Mouse (Mus musculus): ENCODE measurements around the gene Kif1bp. TPM values are rescaled to one million over a fixed set of nuclear protein-coding genes. Genes with fewer than 3 reads are reported as not detected.
A peak's percentile ranks its signal among the peaks of the same experiment; 100 is the strongest.
"Not testable (repeated sequence)": the region's sequence is repeated elsewhere in the genome, so short reads cannot be mapped to it uniquely, and the experiment has no call there.

Gene Kif1bp
- polyA plus RNA-seq, 2 experiments = 36.1 to 44.6 TPM

GRCm38 (mm10) chr10:62500088-62500915 is 78.0 kb downstream of the Kif1bp start:
- peak; percentile 65 for DNase-seq (ENCODE audit: low spot score)
- no peak for TF ChIP-seq POLR2A (IDR thresholded peaks at IDR 0.05; ENCODE audit: borderline replicate concordance, extremely low read depth, insufficient read depth, insufficient read length)
- Histone ChIP-seq H3K36me3 (ENCODE audit: control insufficient read depth, insufficient read depth, low read length) (no peaks in the 10 kb centered on the region), H3K9me3 (ENCODE audit: control insufficient read depth, low read length) (no peaks in the 10 kb centered on the region), H3K27me3 (ENCODE audit: control insufficient read depth, insufficient read depth, low read length) (no peaks in the 10 kb centered on the region), H3K9ac (ENCODE audit: low read depth, low read length, severe bottlenecking) (no peak overlapping the region), H3K27ac (replicated peaks; ENCODE audit: low read depth, low read length) (no peak overlapping the region), H3K4me2 (replicated peaks; ENCODE audit: low read depth, low read length, severe bottlenecking) (no peak overlapping the region), H3K4me1 (ENCODE audit: control insufficient read depth, insufficient read depth, low read length) (no peaks in the 10 kb centered on the region), H3K4me3 (replicated peaks; ENCODE audit: low read length) (no peak overlapping the region)
- peak; percentile 73 for ATAC-seq (ENCODE audit: low FRiP score, low read depth)
- 25% methylated on average over 15 of the region's 15 CpGs for whole genome bisulfite sequencing

GRCm38 (mm10) chr10:62491681-62492080 is 86.6 kb downstream of the Kif1bp start:
- not testable (repeated sequence) for H3K4me3 ChIP-seq (replicated peaks; ENCODE audit: low read length); H3K4me2 ChIP-seq (replicated peaks; ENCODE audit: low read depth, low read length, severe bottlenecking); H3K9me3 ChIP-seq (ENCODE audit: control insufficient read depth, low read length); H3K4me1 ChIP-seq (ENCODE audit: control insufficient read depth, insufficient read depth, low read length); DNase-seq (ENCODE audit: low spot score); H3K27me3 ChIP-seq (ENCODE audit: control insufficient read depth, insufficient read depth, low read length); H3K27ac ChIP-seq (replicated peaks; ENCODE audit: low read depth, low read length); ATAC-seq (ENCODE audit: low FRiP score, low read depth); H3K36me3 ChIP-seq (ENCODE audit: control insufficient read depth, insufficient read depth, low read length); H3K9ac ChIP-seq (ENCODE audit: low read depth, low read length, severe bottlenecking)
- WGBS = 87% methylated on average over 3 of the region's 3 CpGs

Other genes starting within 250 kb of the Kif1bp start
- gene Hk1, start 198.5 kb downstream of the Kif1bp start, polyA plus RNA-seq (2012; rRNA removed) = 30.7 and 32.1 TPM in 2 replicates
- 29.2 and 29.3 TPM in 2 replicates for gene Hk1, start 198.5 kb downstream of the Kif1bp start, polyA plus RNA-seq (2014; fragmentation: Nextera tagmentation; extraction: Ambion mirVana)
- 2.3 and 3.3 TPM in 2 replicates for gene Hkdc1, start 156.0 kb downstream of the Kif1bp start, polyA plus RNA-seq (2012; rRNA removed)
- 1.1 and 2.4 TPM in 2 replicates for gene Hkdc1, start 156.0 kb downstream of the Kif1bp start, polyA plus RNA-seq (2014; fragmentation: Nextera tagmentation; extraction: Ambion mirVana)
- 0.33 TPM in 2 replicates for gene 4930507D05Rik, start 129.0 kb downstream of the Kif1bp start, polyA plus RNA-seq (2012; rRNA removed)
- gene 4930507D05Rik, start 129.0 kb downstream of the Kif1bp start, polyA plus RNA-seq (2014; fragmentation: Nextera tagmentation; extraction: Ambion mirVana) = 0.29 and 0.39 TPM in 2 replicates
- gene Supv3l1, start 128.7 kb downstream of the Kif1bp start, polyA plus RNA-seq (2012; rRNA removed) = 28.7 and 30.8 TPM in 2 replicates
- gene Supv3l1, start 128.7 kb downstream of the Kif1bp start, polyA plus RNA-seq (2014; fragmentation: Nextera tagmentation; extraction: Ambion mirVana) = 24.2 and 25.5 TPM in 2 replicates
- gene Vps26a, start 91.7 kb downstream of the Kif1bp start, polyA plus RNA-seq (2012; rRNA removed) = 25.6 and 29.2 TPM in 2 replicates
- gene Vps26a, start 91.7 kb downstream of the Kif1bp start, polyA plus RNA-seq (2014; fragmentation: Nextera tagmentation; extraction: Ambion mirVana) = 67.1 and 71.1 TPM in 2 replicates
- 11.2 and 14.7 TPM in 2 replicates for gene Srgn, start 51.0 kb downstream of the Kif1bp start, polyA plus RNA-seq (2012; rRNA removed)
- gene Srgn, start 51.0 kb downstream of the Kif1bp start, polyA plus RNA-seq (2014; fragmentation: Nextera tagmentation; extraction: Ambion mirVana) = 35.3 and 49.4 TPM in 2 replicates
- 35.3 and 43.5 TPM in 2 replicates for gene Ddx21, start 23.8 kb upstream of the Kif1bp start, polyA plus RNA-seq (2012; rRNA removed)
- 26.0 and 26.8 TPM in 2 replicates for gene Ddx21, start 23.8 kb upstream of the Kif1bp start, polyA plus RNA-seq (2014; fragmentation: Nextera tagmentation; extraction: Ambion mirVana)
- 83.4 and 120 TPM in 2 replicates for gene Ddx50, start 72.8 kb upstream of the Kif1bp start, polyA plus RNA-seq (2012; rRNA removed)
- 165 and 176 TPM in 2 replicates for gene Ddx50, start 72.8 kb upstream of the Kif1bp start, polyA plus RNA-seq (2014; fragmentation: Nextera tagmentation; extraction: Ambion mirVana)
- 0.46 and 0.65 TPM in 2 replicates for gene Stox1, start 147.7 kb upstream of the Kif1bp start, polyA plus RNA-seq (2012; rRNA removed)
- 0.63 and 0.72 TPM in 2 replicates for gene Stox1, start 147.7 kb upstream of the Kif1bp start, polyA plus RNA-seq (2014; fragmentation: Nextera tagmentation; extraction: Ambion mirVana)
- 77.9 and 112 TPM in 2 replicates for gene Ccar1, start 213.8 kb upstream of the Kif1bp start, polyA plus RNA-seq (2012; rRNA removed)
- 115 and 116 TPM in 2 replicates for gene Ccar1, start 213.8 kb upstream of the Kif1bp start, polyA plus RNA-seq (2014; fragmentation: Nextera tagmentation; extraction: Ambion mirVana)

Measured in limb, embryonic 14.5 days (tissue).